Mouse (Mus musculus) testis, adult 2 months (tissue): ENCODE data around the gene Syne1. TPM values are rescaled to one million over a fixed set of nuclear protein-coding genes. Genes with fewer than 3 reads are reported as not detected.

Experiments used
- H3K27ac ChIP-seq: fragments of 200-500 bp; 2 replicates; pipeline ENCODE4 v1.5.1; 2012; ENCODE audit warnings: low read depth, low read length; ENCODE audit not compliant: control insufficient read depth, insufficient read depth
- H3K27me3 ChIP-seq: fragments of 200-500 bp; 2 replicates; pipeline ENCODE4 v1.6.1; 2012; ENCODE audit warnings: mild to moderate bottlenecking, low read length, moderate library complexity; ENCODE audit not compliant: control insufficient read depth, insufficient read depth
- H3K36me3 ChIP-seq: fragments of 200-500 bp; 2 replicates; pipeline ENCODE4 v1.6.1; 2012; ENCODE audit warnings: mild to moderate bottlenecking, low read length; ENCODE audit not compliant: control insufficient read depth, insufficient read depth
- H3K4me1 ChIP-seq: fragments of 200-500 bp; 2 replicates; pipeline ENCODE4 v1.6.1; 2012; ENCODE audit warnings: low read length; ENCODE audit not compliant: control insufficient read depth, insufficient read depth
- H3K4me3 ChIP-seq: fragments of 200-500 bp; 2 replicates; pipeline ENCODE4 v1.5.1; 2012; ENCODE audit warnings: low read depth, mild to moderate bottlenecking, low read length, moderate library complexity, mixed read lengths; ENCODE audit not compliant: control insufficient read depth
- CTCF ChIP-seq: fragments of 200-500 bp; IDR thresholded peaks from 2 replicates; pipeline ENCODE4 v1.5.1; 2012; ENCODE audit warnings: low read depth, mild to moderate bottlenecking, inconsistent platforms, low read length, moderate library complexity; ENCODE audit not compliant: control insufficient read depth, insufficient read depth, insufficient replicate concordance
- POLR2A ChIP-seq: fragments of 200-500 bp; IDR thresholded peaks from 2 replicates; pipeline ENCODE4 v1.6.1; 2012; ENCODE audit warnings: low read depth, mild to moderate bottlenecking, inconsistent platforms, low read length, moderate library complexity; ENCODE audit not compliant: control insufficient read depth
- polyA plus RNA-seq: library from polyadenylated mRNA; depleted of rRNA; stranded (reverse); fragments of >200 nt; gene quantifications from 2 replicates; pipeline ENCODE4 v1.2.3, GENCODE M21; 2012

Gene Syne1
- polyA plus RNA-seq, 1 experiment = 2.4 TPM

DNA sequence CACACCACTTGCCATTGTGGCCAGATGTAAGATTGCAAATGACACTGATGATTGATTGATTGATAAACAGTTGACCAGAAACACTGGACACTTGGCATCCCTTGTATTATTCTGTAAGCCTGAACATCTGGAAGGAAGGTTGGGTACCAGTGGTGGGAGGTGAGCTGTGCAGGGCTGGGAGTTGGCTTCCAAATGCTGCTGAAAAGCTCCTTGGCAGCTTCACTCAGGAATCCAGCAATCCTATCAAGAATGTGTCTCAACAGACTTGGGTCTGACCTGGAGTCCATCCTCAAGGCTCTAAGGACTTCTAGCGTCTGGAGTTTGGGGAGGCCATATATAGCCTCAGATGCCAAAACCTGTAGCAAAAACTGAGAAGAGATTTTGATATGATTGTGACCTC, 536.3 kb downstream of the Syne1 start:
- Histone ChIP-seq H3K36me3 (no peaks in the 10 kb centered on the region), H3K4me3 (no peak overlapping the region), H3K4me1 (no peaks in the 10 kb centered on the region), H3K27me3 (no peaks in the 10 kb centered on the region), H3K27ac (no peak overlapping the region)
- no peak for TF ChIP-seq CTCF
- no peak for TF ChIP-seq POLR2A

DNA sequence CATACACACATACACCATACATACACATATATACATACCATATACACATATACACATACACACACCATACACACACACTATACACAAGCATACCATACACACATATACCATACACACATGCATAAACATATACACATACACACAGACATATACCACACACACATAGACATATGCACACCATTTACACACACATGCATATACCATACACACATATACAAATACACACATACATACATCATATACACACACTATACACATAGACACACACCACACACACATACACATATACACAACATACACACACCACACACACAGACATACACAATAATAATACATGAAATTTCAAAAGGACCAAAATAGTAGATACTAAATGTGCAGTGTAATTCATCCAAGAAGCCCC, 539.3 kb downstream of the Syne1 start:
- Histone ChIP-seq H3K27ac (no peak overlapping the region), H3K27me3 (no peaks in the 10 kb centered on the region), H3K4me1 (no peaks in the 10 kb centered on the region), H3K4me3 (no peak overlapping the region), H3K36me3 (no peaks in the 10 kb centered on the region)
- TF ChIP-seq CTCF = no peak

DNA sequence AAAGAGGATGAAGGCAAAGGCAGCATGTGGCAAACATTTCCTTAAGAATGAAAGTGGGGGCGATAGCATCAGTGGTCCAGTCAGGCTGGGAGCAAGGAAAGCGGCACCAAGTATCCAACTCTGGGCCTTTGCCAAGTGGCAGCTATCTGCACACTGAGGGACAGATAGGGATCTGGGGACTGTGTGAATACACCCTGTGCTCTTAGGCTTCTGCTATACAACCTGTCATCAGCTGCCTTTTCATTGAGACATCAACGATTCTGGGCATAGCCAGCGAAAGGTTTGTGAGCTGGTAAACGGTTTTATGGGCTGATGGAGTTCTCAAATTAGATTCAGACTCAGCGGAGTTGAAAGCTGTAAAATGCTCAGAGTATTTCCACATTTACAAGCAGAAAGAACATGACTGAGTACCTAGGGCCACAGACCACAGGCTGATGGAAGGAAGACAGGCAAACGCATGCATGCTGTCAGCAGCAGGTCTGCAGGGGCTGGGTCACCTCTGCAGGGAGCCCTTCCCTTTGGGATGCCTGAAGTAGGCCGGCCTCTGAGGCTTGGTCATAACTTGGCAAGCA, 542.4 kb downstream of the Syne1 start:
- TF ChIP-seq POLR2A (no peak), CTCF (no peak)
- Histone ChIP-seq H3K27me3 (no peaks in the 10 kb centered on the region), H3K4me1 (no peaks in the 10 kb centered on the region), H3K36me3 (no peaks in the 10 kb centered on the region), H3K27ac (no peak overlapping the region), H3K4me3 (no peak overlapping the region)

DNA sequence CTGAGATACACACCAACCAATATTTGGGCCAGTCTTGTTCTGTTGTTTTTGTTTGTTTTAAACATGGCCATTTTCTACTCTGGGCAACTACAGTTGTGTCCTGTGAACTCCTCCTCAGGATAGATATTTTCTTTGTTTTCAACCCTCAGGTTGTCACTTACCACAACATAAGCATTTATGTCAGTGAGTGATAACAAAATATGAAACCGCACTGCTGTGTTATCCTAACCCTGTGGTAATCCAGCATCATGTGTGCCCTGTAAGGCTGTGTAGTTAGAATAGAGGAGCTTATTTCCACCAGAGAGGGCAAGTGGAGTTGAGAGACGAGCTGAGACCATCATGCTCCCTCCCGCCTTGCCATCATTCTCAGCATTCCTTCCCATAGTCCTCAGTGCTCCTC, 554.7 kb downstream of the Syne1 start:
- Histone ChIP-seq H3K27me3 (no peaks in the 10 kb centered on the region), H3K4me1 (no peaks in the 10 kb centered on the region), H3K4me3 (no peak overlapping the region), H3K36me3 (no peaks in the 10 kb centered on the region), H3K27ac (no peak overlapping the region)
- no peak for TF ChIP-seq CTCF
- TF ChIP-seq POLR2A = no peak

DNA sequence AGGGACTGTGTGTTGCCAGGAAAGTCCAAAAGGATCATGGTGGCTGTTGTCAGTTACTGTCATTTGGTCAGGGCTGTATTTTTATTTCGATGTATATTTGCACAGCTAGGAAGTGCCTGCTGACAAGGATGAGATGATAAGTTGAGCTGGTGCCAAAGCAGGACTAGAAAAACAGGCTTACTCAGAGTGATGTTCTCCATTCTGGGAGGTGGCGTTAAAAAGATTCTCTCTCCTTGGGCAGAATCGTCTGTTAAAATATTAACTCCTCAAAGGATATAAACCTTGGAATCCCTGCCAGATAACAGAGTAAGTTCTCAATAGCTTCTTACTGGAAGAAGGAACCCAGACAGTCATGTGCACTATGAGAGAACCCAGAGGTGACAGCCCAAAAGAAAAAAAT, 557.5 kb downstream of the Syne1 start:
- no peaks in the 10 kb centered on the region for H3K4me1 ChIP-seq
- no peak overlapping the region for H3K27ac ChIP-seq
- no peaks in the 10 kb centered on the region for H3K27me3 ChIP-seq
- TF ChIP-seq POLR2A (no peak), CTCF (no peak)
- no peaks in the 10 kb centered on the region for H3K36me3 ChIP-seq
- no peak overlapping the region for H3K4me3 ChIP-seq

DNA sequence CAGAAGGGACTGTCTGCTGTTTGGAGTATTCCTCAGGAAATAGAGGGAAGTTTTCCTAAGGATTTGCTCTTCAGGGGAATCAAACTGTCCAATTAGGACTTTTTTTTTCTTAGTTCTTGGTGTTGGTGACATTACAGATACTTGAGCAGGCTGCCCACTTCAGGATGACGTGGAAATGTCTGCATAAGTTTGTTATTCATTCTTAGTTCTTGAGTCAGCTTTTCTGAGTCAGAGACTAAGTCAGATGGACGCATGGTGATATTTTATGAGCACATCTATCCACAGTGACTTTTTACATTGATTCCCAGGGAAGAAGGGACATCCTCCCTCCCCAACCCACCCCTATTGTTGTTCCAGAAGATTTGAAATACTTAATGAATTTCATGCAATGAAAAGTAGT, 567.4 kb downstream of the Syne1 start:
- Histone ChIP-seq H3K36me3 (no peaks in the 10 kb centered on the region), H3K4me3 (no peak overlapping the region), H3K27ac (no peak overlapping the region), H3K4me1 (no peaks in the 10 kb centered on the region), H3K27me3 (no peaks in the 10 kb centered on the region)
- no peak for TF ChIP-seq POLR2A
- no peak for TF ChIP-seq CTCF

DNA sequence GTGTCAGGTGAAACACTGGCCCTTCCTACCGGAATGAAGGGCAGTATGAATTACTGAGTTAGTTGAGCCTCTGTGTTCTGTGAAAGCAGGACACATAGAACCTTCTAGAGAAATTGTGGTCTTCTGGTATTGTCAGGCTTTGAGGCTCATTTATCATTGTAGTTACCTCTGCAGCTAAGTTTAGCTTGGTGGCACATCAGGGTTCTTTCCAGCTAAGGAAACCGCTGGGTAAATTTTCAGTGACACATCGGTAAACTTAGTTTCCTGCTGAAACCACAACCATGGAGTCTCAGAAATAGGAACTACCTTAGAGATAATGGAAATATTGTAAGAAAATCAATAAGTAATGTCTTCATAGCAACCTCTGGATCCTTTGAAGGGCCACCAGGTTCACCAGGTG, 573.9 kb downstream of the Syne1 start:
- Histone ChIP-seq H3K4me3 (no peak overlapping the region), H3K36me3 (no peaks in the 10 kb centered on the region), H3K4me1 (no peaks in the 10 kb centered on the region), H3K27me3 (no peaks in the 10 kb centered on the region), H3K27ac (no peak overlapping the region)
- no peak for TF ChIP-seq CTCF
- no peak for TF ChIP-seq POLR2A

DNA sequence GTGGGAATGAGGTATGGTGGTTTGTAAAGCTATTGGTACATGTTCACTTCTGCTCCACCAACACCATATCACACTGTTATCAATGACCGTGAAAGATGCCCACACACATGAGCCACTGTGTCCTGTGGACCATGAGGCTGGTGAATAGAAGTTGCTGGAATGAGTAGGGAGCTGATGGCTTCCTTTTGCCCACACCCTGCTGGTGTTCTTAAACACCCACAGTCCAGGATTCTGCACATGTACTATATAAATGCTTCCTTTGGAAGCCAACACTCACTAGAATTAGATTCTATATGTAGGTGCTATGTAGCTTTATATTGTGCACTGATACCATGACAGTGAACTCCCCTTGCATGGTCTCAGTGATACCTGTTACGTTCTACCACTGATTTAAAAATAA, 574.7 kb downstream of the Syne1 start:
- H3K36me3 ChIP-seq = no peaks in the 10 kb centered on the region
- no peaks in the 10 kb centered on the region for H3K27me3 ChIP-seq

More for the DNA sequence above, 574.7 kb downstream of the Syne1 start:
- H3K4me3 ChIP-seq = no peak overlapping the region
- TF ChIP-seq POLR2A (no peak), CTCF (no peak)
- no peak overlapping the region for H3K27ac ChIP-seq
- H3K4me1 ChIP-seq = no peaks in the 10 kb centered on the region
